Comparison of ENCODE assay signal across 8 mouse cellular contexts in genomic region chr7:125491760-125492159, GRCm38 (mm10). TPM values are rescaled to one million over a fixed set of nuclear protein-coding genes. Genes with fewer than 3 reads are reported as not detected.
DNase-seq lines count a peak whose midpoint lies in the region; ATAC-seq and TF ChIP-seq lines count a peak whose summit lies in the region.

No protein-coding gene starts in this region.

- no peak for TF ChIP-seq EP300 in stomach, postnatal 0 days (optimal IDR thresholded peaks at IDR 0.05)

- no peak for TF ChIP-seq POLR2A in cerebellum, adult 2 months (IDR thresholded peaks at IDR 0.05; ENCODE audit: borderline replicate concordance, insufficient read depth, low read length)
- TF ChIP-seq POLR2A in testis, adult 2 months (IDR thresholded peaks at IDR 0.05; ENCODE audit: control insufficient read depth, low read depth, low read length), result no peak

- peak overlapping the region; percentile 77 for H3K4me3 ChIP-seq in cerebellum, adult 2 months (replicated peaks; ENCODE audit: insufficient read depth, low read depth, low read length)
- peak overlapping the region; percentile 97 for H3K4me3 ChIP-seq in testis, adult 2 months (ENCODE audit: control insufficient read depth, low read depth, low read length)
- peak overlapping the region; percentile 67 for H3K4me3 ChIP-seq in liver, embryonic 11.5 days (ENCODE audit: low read depth, low read length)
- peak overlapping the region; percentile 58 for H3K4me3 ChIP-seq in stomach, postnatal 0 days (ENCODE audit: low read depth, low read length)

- no peaks in the 10 kb centered on the region for H3K36me3 ChIP-seq in testis, adult 2 months (ENCODE audit: control insufficient read depth, insufficient read depth, low read length)
- H3K36me3 ChIP-seq in liver, embryonic 11.5 days (ENCODE audit: control insufficient read depth, insufficient read depth, low read length), result no peaks in the 10 kb centered on the region
- H3K36me3 ChIP-seq in stomach, postnatal 0 days (ENCODE audit: control insufficient read depth, insufficient read depth, low read length), result no peaks in the 10 kb centered on the region

- no peak for DNase-seq in cerebellum, adult 2 months
- no peak for DNase-seq in cerebellum, postnatal 14 days
- no peak for DNase-seq in testis, postnatal 14 days (ENCODE audit: low spot score)
- no peak for DNase-seq in liver, embryonic 11.5 days (ENCODE audit: low spot score)
- DNase-seq in stomach, postnatal 0 days (ENCODE audit: low spot score), result no peak
- no peak for DNase-seq in cerebellum, adult 8-10 months
- DNase-seq in left cerebral cortex, postnatal 25 days (ENCODE audit: low spot score in 2 of 2), result no peak

- 11% methylated on average over 12 of the region's 12 CpGs for WGBS in cerebellum, adult 2 months
- WGBS in liver, embryonic 11.5 days, result 33% methylated on average over 12 of the region's 12 CpGs
- WGBS in stomach, postnatal 0 days, result 16% methylated on average over 12 of the region's 12 CpGs

- no peak for TF ChIP-seq CTCF in cerebellum, adult 2 months (IDR thresholded peaks at IDR 0.05; ENCODE audit: borderline replicate concordance, insufficient read depth, low read depth, low read length)
- no peak for TF ChIP-seq CTCF in testis, adult 2 months (IDR thresholded peaks at IDR 0.05; ENCODE audit: control insufficient read depth, insufficient read depth, insufficient replicate concordance, low read depth, low read length)
- no peak for TF ChIP-seq CTCF in stomach, postnatal 0 days (IDR thresholded peaks at IDR 0.05; ENCODE audit: low read depth)

- H3K9ac ChIP-seq in liver, embryonic 11.5 days (ENCODE audit: low read depth, low read length), result peak overlapping the region; percentile 76
- peak overlapping the region; percentile 70 for H3K9ac ChIP-seq in stomach, postnatal 0 days (ENCODE audit: low read length)

- intact Hi-C loops in left cerebral cortex, postnatal 25 days (cut with DNase I), result no loop called here

- peak; percentile 4 for ATAC-seq in liver, embryonic 11.5 days (replicated peaks; ENCODE audit: low FRiP score)
- no peak for ATAC-seq in stomach, postnatal 0 days (ENCODE audit: low FRiP score, low TSS enrichment)

- peak overlapping the region; percentile 92 for H3K27ac ChIP-seq in cerebellum, adult 2 months (ENCODE audit: insufficient read depth, low read length)
- peak overlapping the region; percentile 96 for H3K27ac ChIP-seq in testis, adult 2 months (ENCODE audit: control insufficient read depth, insufficient read depth, low read depth, low read length)
- peak overlapping the region; percentile 81 for H3K27ac ChIP-seq in liver, embryonic 11.5 days (ENCODE audit: low read depth, low read length)
- H3K27ac ChIP-seq in stomach, postnatal 0 days (replicated peaks), result peak overlapping the region; percentile 89

- H3K27me3 ChIP-seq in cerebellum, adult 2 months (ENCODE audit: control insufficient read depth, insufficient read depth, low read length), result no peaks in the 10 kb centered on the region
- H3K27me3 ChIP-seq in testis, adult 2 months (ENCODE audit: control insufficient read depth, insufficient read depth, low read length), result no peaks in the 10 kb centered on the region
- no peaks in the 10 kb centered on the region for H3K27me3 ChIP-seq in liver, embryonic 11.5 days (replicated peaks; ENCODE audit: control insufficient read depth, insufficient read depth, low read length)
- no peaks in the 10 kb centered on the region for H3K27me3 ChIP-seq in stomach, postnatal 0 days (ENCODE audit: control insufficient read depth, insufficient read depth, low read length)

- H3K9me3 ChIP-seq in liver, embryonic 11.5 days (ENCODE audit: control insufficient read depth, low read length), result no peaks in the 10 kb centered on the region
- H3K9me3 ChIP-seq in stomach, postnatal 0 days (ENCODE audit: control insufficient read depth, low read length), result no peaks in the 10 kb centered on the region

- no peaks in the 10 kb centered on the region; the same call in 1 of the 2 replicates for H3K4me1 ChIP-seq in cerebellum, adult 2 months (ENCODE audit: control insufficient read depth, insufficient read depth, low read length)
- peaks cover 6% of the 10 kb centered on the region for H3K4me1 ChIP-seq in testis, adult 2 months (ENCODE audit: control insufficient read depth, insufficient read depth, low read length)
- H3K4me1 ChIP-seq in liver, embryonic 11.5 days (replicated peaks; ENCODE audit: control insufficient read depth, insufficient read depth, low read length), result peaks cover 33% of the 10 kb centered on the region
- peaks cover 5% of the 10 kb centered on the region; the same call in 1 of the 2 replicates for H3K4me1 ChIP-seq in stomach, postnatal 0 days (replicated peaks; ENCODE audit: control insufficient read depth, insufficient read depth)

- H3K4me2 ChIP-seq in liver, embryonic 11.5 days, result peak overlapping the region; percentile 90
- peak overlapping the region; percentile 72 for H3K4me2 ChIP-seq in stomach, postnatal 0 days (replicated peaks; ENCODE audit: low read depth)

RNA-seq across cellular contexts. Expression of gene Nsmce1, which starts 0.4 kb away (rescaled TPM):
- polyA plus RNA-seq in cerebellum, adult 2 months (2012; rRNA removed), result 25.1 and 26.4 TPM in 2 replicates
- polyA plus RNA-seq in testis, adult 2 months (2012; rRNA removed), result 181 and 191 TPM in 2 replicates
- 126 and 132 TPM in 2 replicates for polyA plus RNA-seq in liver, embryonic 11.5 days (2014; fragmentation: Nextera tagmentation; extraction: Ambion mirVana)
- 77.0 and 77.9 TPM in 2 replicates for polyA plus RNA-seq in stomach, postnatal 0 days (2015; fragmentation: Nextera tagmentation; extraction: Ambion mirVana)
- 10 to 100 TPM; 12.8 to 13.4 TPM for total RNA-seq in left cerebral cortex, postnatal 25 days (2021)

RNA-seq across cellular contexts. Expression of gene Kdm8, which starts 47.3 kb away (rescaled TPM):
- polyA plus RNA-seq in cerebellum, adult 2 months (2012; rRNA removed), result 8.2 and 9.2 TPM in 2 replicates
- polyA plus RNA-seq in testis, adult 2 months (2012; rRNA removed), result 3.1 TPM in 2 replicates
- 14.8 and 15.2 TPM in 2 replicates for polyA plus RNA-seq in liver, embryonic 11.5 days (2014; fragmentation: Nextera tagmentation; extraction: Ambion mirVana)
- 3.4 and 3.8 TPM in 2 replicates for polyA plus RNA-seq in stomach, postnatal 0 days (2015; fragmentation: Nextera tagmentation; extraction: Ambion mirVana)
- total RNA-seq in left cerebral cortex, postnatal 25 days (2021), result 1 to 10 TPM; 3.8 to 4.7 TPM
